27 mouse cellular contexts compared by ENCODE assay signal in genomic region chr7:75725899-75726298, GRCm38 (mm10).
A peak's percentile ranks its signal among the peaks of the same experiment; 100 is the strongest.
DNase-seq lines count a peak whose midpoint lies in the region; ATAC-seq lines count a peak whose summit lies in the region.
"Had no signal": no experiment of that assay in that cellular context is flagged by ENCODE, and none has a peak within 500 bp of the region (broad histone marks: within the 10 kb centered on the region; RNA-seq: fewer than 3 reads in every experiment).

No protein-coding gene starts in this region.

- no peak overlapping the region for H3K27ac ChIP-seq in intestine, embryonic 15.5 days
- H3K27ac ChIP-seq: embryonic facial prominence, embryonic 13.5 days; embryonic facial prominence, embryonic 15.5 days; forebrain, embryonic 10.5 days; forebrain, embryonic 12.5 days had no signal

- H3K4me3 ChIP-seq in intestine, embryonic 15.5 days (replicated peaks), result no peak overlapping the region
- H3K4me3 ChIP-seq: embryonic facial prominence, embryonic 13.5 days; embryonic facial prominence, embryonic 15.5 days; erythroblast, embryonic 14.5 days; forebrain, embryonic 10.5 days; forebrain, embryonic 12.5 days had no signal

- peaks cover 29% of the 10 kb centered on the region for H3K36me3 ChIP-seq in intestine, embryonic 15.5 days

- H3K4me1 ChIP-seq in intestine, embryonic 15.5 days (replicated peaks), result no peaks in the 10 kb centered on the region
- H3K4me1 ChIP-seq: embryonic facial prominence, embryonic 13.5 days; embryonic facial prominence, embryonic 15.5 days; forebrain, embryonic 10.5 days; forebrain, embryonic 12.5 days had no signal

- no peaks in the 10 kb centered on the region for H3K9me3 ChIP-seq in intestine, embryonic 15.5 days
- H3K9me3 ChIP-seq: embryonic facial prominence, embryonic 13.5 days; embryonic facial prominence, embryonic 15.5 days; forebrain, embryonic 10.5 days; forebrain, embryonic 12.5 days; G1E had no signal

- no peak for DNase-seq in kidney, adult 8-10 months
- DNase-seq in cerebellum, adult 8-10 months, result no peak
- DNase-seq: adrenal gland, adult 8-10 months; adrenal gland, postnatal 14 days; adrenal gland, postnatal 36 days; B cell, adult 2 months; cerebellum, adult 11-12 months; cerebellum, adult 2 months; cerebellum, adult 9-11 months; cerebellum, postnatal 25 days; embryo, embryonic 11 days had no signal

- H3K27me3 ChIP-seq in intestine, embryonic 15.5 days (replicated peaks), result no peaks in the 10 kb centered on the region
- H3K27me3 ChIP-seq: CH12.LX; embryonic facial prominence, embryonic 13.5 days; embryonic facial prominence, embryonic 15.5 days; forebrain, embryonic 12.5 days; Patski had no signal

- H3K9ac ChIP-seq in intestine, embryonic 15.5 days, result no peak overlapping the region
- H3K9ac ChIP-seq: embryonic facial prominence, embryonic 13.5 days; embryonic facial prominence, embryonic 15.5 days; forebrain, embryonic 12.5 days had no signal

- 74% methylated on average over 6 of the region's 6 CpGs for WGBS in intestine, embryonic 15.5 days

- no peak overlapping the region for H3K4me2 ChIP-seq in intestine, embryonic 15.5 days (replicated peaks)
- H3K4me2 ChIP-seq: embryonic facial prominence, embryonic 13.5 days; embryonic facial prominence, embryonic 15.5 days; forebrain, embryonic 12.5 days had no signal

- ATAC-seq in common myeloid progenitor, adult 5-6 weeks (replicated peaks; ENCODE audit: low read depth, poor library complexity, severe bottlenecking), result peak; percentile 70
- peak; percentile 48 to 67; a peak in 2 of 4 replicates for ATAC-seq in hematopoietic stem cell, adult 5-6 weeks (replicated peaks in 1 of 2; ENCODE audit: insufficient read depth in 1 of 2, low FRiP score in 2 of 2, low TSS enrichment in 1 of 2, low read depth in 1 of 2, poor library complexity in 2 of 2, severe bottlenecking in 2 of 2)
- ATAC-seq in megakaryocyte progenitor cell, adult 5-6 weeks (replicated peaks; ENCODE audit: poor library complexity), result peak; percentile 67
- ATAC-seq in intestine, embryonic 15.5 days, result no peak
- ATAC-seq: activated CD4-positive, CD25-positive, alpha-beta regulatory T cell, adult 4 months; CD4-positive, CD25-positive, alpha-beta regulatory T cell, adult 4 months; forebrain, embryonic 14.5 days; forebrain, embryonic 16.5 days; Patski had no signal
